Comparison of ENCODE assay signal across 20 mouse cellular contexts in genomic region chr13:44408619-44408959, GRCm38 (mm10).
DNase-seq lines count a peak whose midpoint lies in the region; ATAC-seq lines count a peak whose summit lies in the region.
"Had no signal": no experiment of that assay in that cellular context is flagged by ENCODE, and none has a peak within 500 bp of the region (broad histone marks: within the 10 kb centered on the region; RNA-seq: fewer than 3 reads in every experiment).

No protein-coding gene starts in this region.

- no peak for DNase-seq in kidney, adult 8-10 months
- DNase-seq in R1 (ENCODE audit: low read depth, low spot score), result peak; percentile 53
- DNase-seq in Muller cell, postnatal 12 days (ENCODE audit: inconsistent ontology term), result no peak
- DNase-seq: B cell, adult 2 months; cerebellum, adult 11-12 months; layer of hippocampus, postnatal 36 days; thymus, postnatal 14 days had no signal

- 0 out of 2 replicates have a peak overlapping the region, but pooled peaks have one; percentile 21 for H3K4me2 ChIP-seq in heart, embryonic 14.5 days (ENCODE audit: low read length)
- no peak overlapping the region for H3K4me2 ChIP-seq in heart, embryonic 11.5 days
- no peak overlapping the region for H3K4me2 ChIP-seq in kidney, embryonic 15.5 days
- H3K4me2 ChIP-seq in intestine, embryonic 16.5 days (ENCODE audit: low read depth, low read length), result no peak overlapping the region
- H3K4me2 ChIP-seq: embryonic facial prominence, embryonic 13.5 days; hindbrain, embryonic 13.5 days; limb, embryonic 15.5 days; midbrain, embryonic 11.5 days had no signal

- H3K4me1 ChIP-seq in heart, embryonic 14.5 days (ENCODE audit: control insufficient read depth in 2 of 2, insufficient read depth in 2 of 2, low read length in 2 of 2), result peaks cover 24 to 26% of the 10 kb centered on the region in 2 experiments
- peaks cover 17% of the 10 kb centered on the region for H3K4me1 ChIP-seq in heart, embryonic 11.5 days (ENCODE audit: control insufficient read depth, insufficient read depth, low read length)
- H3K4me1 ChIP-seq in kidney, embryonic 15.5 days, result peaks cover 26% of the 10 kb centered on the region
- peaks cover 13% of the 10 kb centered on the region; the same call in 1 of the 2 replicates for H3K4me1 ChIP-seq in intestine, embryonic 16.5 days (ENCODE audit: control insufficient read depth, insufficient read depth, low read length)
- H3K4me1 ChIP-seq: hindbrain, embryonic 13.5 days had no signal

- no peaks in the 10 kb centered on the region for H3K27me3 ChIP-seq in heart, embryonic 14.5 days (ENCODE audit: control insufficient read depth, insufficient read depth, low read length)
- H3K27me3 ChIP-seq in heart, embryonic 11.5 days (ENCODE audit: control insufficient read depth, insufficient read depth, low read length), result no peaks in the 10 kb centered on the region
- H3K27me3 ChIP-seq in kidney, embryonic 15.5 days, result no peaks in the 10 kb centered on the region
- H3K27me3 ChIP-seq in intestine, embryonic 16.5 days (replicated peaks; ENCODE audit: control insufficient read depth, insufficient read depth, low read length), result no peaks in the 10 kb centered on the region
- H3K27me3 ChIP-seq: hindbrain, embryonic 13.5 days; limb, embryonic 15.5 days had no signal

- no peak for ATAC-seq in heart, embryonic 14.5 days (ENCODE audit: insufficient number of reproducible peaks, insufficient read depth, low FRiP score, low read depth)
- no peak for ATAC-seq in heart, embryonic 11.5 days (replicated peaks; ENCODE audit: insufficient number of reproducible peaks, low FRiP score, low TSS enrichment)
- no peak for ATAC-seq in kidney, embryonic 15.5 days (replicated peaks; ENCODE audit: low FRiP score)
- ATAC-seq in intestine, embryonic 16.5 days, result peak; percentile 18
- ATAC-seq in CD4-positive, CD25-positive, alpha-beta regulatory T cell, adult 4 months, result no peak
- ATAC-seq: activated CD4-positive, CD25-positive, alpha-beta regulatory T cell, adult 4 months; forebrain, embryonic 14.5 days; inflammation-experienced regulatory T-cells, adult 6 months had no signal

- no peaks in the 10 kb centered on the region for H3K36me3 ChIP-seq in heart, embryonic 14.5 days (ENCODE audit: control insufficient read depth, insufficient read depth, low read length)
- H3K36me3 ChIP-seq in heart, embryonic 11.5 days (ENCODE audit: control insufficient read depth, insufficient read depth, low read length), result no peaks in the 10 kb centered on the region
- H3K36me3 ChIP-seq in kidney, embryonic 15.5 days, result no peaks in the 10 kb centered on the region
- H3K36me3 ChIP-seq in intestine, embryonic 16.5 days (ENCODE audit: control insufficient read depth, insufficient read depth, low read length), result no peaks in the 10 kb centered on the region
- H3K36me3 ChIP-seq: embryonic facial prominence, embryonic 13.5 days; hindbrain, embryonic 13.5 days; limb, embryonic 15.5 days had no signal

- no peak overlapping the region for H3K4me3 ChIP-seq in heart, embryonic 14.5 days (ENCODE audit: control insufficient read depth in 1 of 2, insufficient read depth in 1 of 2, low read depth in 1 of 2, low read length in 2 of 2)
- no peak overlapping the region for H3K4me3 ChIP-seq in heart, embryonic 11.5 days (ENCODE audit: low read depth, low read length)
- no peak overlapping the region for H3K4me3 ChIP-seq in kidney, embryonic 15.5 days (replicated peaks)
- H3K4me3 ChIP-seq in intestine, embryonic 16.5 days (ENCODE audit: low read length), result no peak overlapping the region
- H3K4me3 ChIP-seq: embryonic facial prominence, embryonic 13.5 days; hindbrain, embryonic 13.5 days; layer of hippocampus, adult 2 months; limb, embryonic 15.5 days had no signal

- no peak overlapping the region for H3K9ac ChIP-seq in heart, embryonic 14.5 days (ENCODE audit: low read length)
- H3K9ac ChIP-seq in heart, embryonic 11.5 days (ENCODE audit: low read depth, low read length), result no peak overlapping the region
- no peak overlapping the region for H3K9ac ChIP-seq in kidney, embryonic 15.5 days
- no peak overlapping the region for H3K9ac ChIP-seq in intestine, embryonic 16.5 days (ENCODE audit: low read depth, low read length)
- H3K9ac ChIP-seq: embryonic facial prominence, embryonic 13.5 days; hindbrain, embryonic 13.5 days; limb, embryonic 15.5 days had no signal

- 39% methylated on average over 6 of the region's 6 CpGs for WGBS in heart, embryonic 14.5 days
- WGBS in heart, embryonic 11.5 days (ENCODE audit: insufficient replicate concordance), result 52% methylated on average over 6 of the region's 6 CpGs
- WGBS in kidney, embryonic 15.5 days, result 75% methylated on average over 6 of the region's 6 CpGs
- WGBS in intestine, embryonic 16.5 days, result 54% methylated on average over 6 of the region's 6 CpGs

- peak overlapping the region; percentile 23 to 55; a peak in 2 of 4 replicates for H3K27ac ChIP-seq in heart, embryonic 14.5 days (replicated peaks in 1 of 2; ENCODE audit: control insufficient read depth in 1 of 2, insufficient read depth in 1 of 2, low read depth in 2 of 2, low read length in 2 of 2)
- H3K27ac ChIP-seq in heart, embryonic 11.5 days (ENCODE audit: low read depth, low read length), result no peak overlapping the region
- H3K27ac ChIP-seq in kidney, embryonic 15.5 days, result peak overlapping the region; percentile 82
- H3K27ac ChIP-seq in intestine, embryonic 16.5 days (ENCODE audit: low read length), result 0 out of 2 replicates have a peak overlapping the region, but pooled peaks have one; percentile 88
- H3K27ac ChIP-seq: embryonic facial prominence, embryonic 13.5 days; hindbrain, embryonic 13.5 days; layer of hippocampus, adult 2 months; limb, embryonic 15.5 days had no signal

- no peaks in the 10 kb centered on the region for H3K9me3 ChIP-seq in heart, embryonic 14.5 days (ENCODE audit: control insufficient read depth, low read length)
- H3K9me3 ChIP-seq in heart, embryonic 11.5 days (replicated peaks; ENCODE audit: control insufficient read depth, low read length), result no peaks in the 10 kb centered on the region
- no peaks in the 10 kb centered on the region for H3K9me3 ChIP-seq in kidney, embryonic 15.5 days (replicated peaks)
- H3K9me3 ChIP-seq in intestine, embryonic 16.5 days (ENCODE audit: control insufficient read depth, low read length), result no peaks in the 10 kb centered on the region
- H3K9me3 ChIP-seq: embryonic facial prominence, embryonic 13.5 days; hindbrain, embryonic 13.5 days; limb, embryonic 15.5 days had no signal
